Mouse (Mus musculus): ENCODE results near the gene Tex14. TPM values are rescaled to one million over a fixed set of nuclear protein-coding genes. Genes with fewer than 3 reads are reported as not detected.
"Not testable (repeated sequence)": the region's sequence is repeated elsewhere in the genome, so short reads cannot be mapped to it uniquely, and the experiment has no call there.

Gene Tex14
- polyA plus RNA-seq, 1 experiment from 2014 or later: 0.45 TPM

DNA sequence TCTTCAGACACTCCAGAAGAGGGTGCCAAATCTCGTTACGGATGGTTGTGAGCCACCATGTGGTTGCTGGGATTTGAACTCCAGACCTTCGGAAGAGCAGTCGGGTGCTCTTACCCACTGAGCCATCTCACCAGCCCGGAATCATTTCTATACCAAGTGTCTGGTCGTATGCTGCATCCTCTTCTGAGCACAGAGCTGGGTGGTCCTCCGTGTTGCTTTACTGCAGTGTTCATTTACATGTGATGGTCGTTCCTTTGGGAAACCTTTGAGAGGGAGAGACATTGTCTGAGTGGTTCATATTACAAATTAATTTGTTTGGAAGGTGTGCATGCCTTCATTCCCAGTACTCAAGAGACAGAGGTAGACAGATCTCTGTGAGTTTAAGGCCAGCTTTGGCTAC, 47.9 kb downstream of the Tex14 start:
- H3K27ac ChIP-seq (ENCODE audit: poor library complexity, severe bottlenecking); ATAC-seq (ENCODE audit: insufficient number of reproducible peaks, low FRiP score); H3K27me3 ChIP-seq (replicated peaks); H3K9me3 ChIP-seq (replicated peaks); H3K9ac ChIP-seq; H3K4me3 ChIP-seq; H3K36me3 ChIP-seq: not testable (repeated sequence)
- Histone ChIP-seq H3K4me1 (replicated peaks) (peaks cover 11% of the 10 kb centered on the region), H3K4me2 (0 out of 2 replicates have a peak overlapping the region, but pooled peaks have one; percentile 41)
- 76% methylated on average over 8 of the region's 8 CpGs for WGBS

DNA sequence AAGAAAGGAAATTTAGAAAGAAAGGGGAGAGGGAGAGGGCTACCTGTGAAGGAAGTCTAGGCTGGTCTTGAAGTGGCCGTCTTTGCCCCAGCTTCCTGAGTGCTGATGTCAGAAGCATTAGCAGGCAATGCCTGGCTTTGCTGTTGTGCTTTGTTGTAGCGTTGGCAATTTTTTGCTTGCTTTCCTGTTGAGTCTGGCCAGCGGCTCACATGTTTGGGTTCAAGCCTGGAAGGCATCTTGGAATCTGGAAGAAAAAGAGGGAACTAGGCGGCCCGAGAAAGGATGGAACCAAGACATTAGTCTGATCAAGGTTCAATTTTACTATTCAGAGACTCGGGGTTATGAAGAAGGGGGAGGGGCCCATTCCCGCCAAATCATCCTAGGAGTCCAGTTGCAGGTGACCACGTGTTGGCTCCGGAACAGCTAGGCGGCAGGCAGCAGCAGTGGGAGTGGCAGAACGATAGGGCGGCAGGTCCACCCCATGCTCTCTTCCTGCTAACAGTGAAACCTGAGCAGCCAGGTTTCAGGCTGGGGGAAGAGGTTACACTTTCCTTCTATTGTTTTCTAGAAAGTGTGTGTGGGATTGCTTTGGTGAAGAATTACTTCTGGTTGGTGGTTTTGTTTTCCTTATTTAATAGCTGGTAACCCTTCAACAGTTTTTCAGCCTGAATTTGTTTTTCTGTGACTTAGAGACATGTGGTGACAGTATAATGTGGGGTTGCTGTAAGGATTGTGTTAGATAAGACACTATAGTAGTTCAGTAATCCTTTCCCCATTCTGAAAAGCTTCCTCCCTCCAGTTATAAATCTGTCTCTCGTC, 48.6 kb downstream of the Tex14 start:
- H3K9me3 ChIP-seq (replicated peaks): no peaks in the 10 kb centered on the region
- H3K4me2 ChIP-seq: peak overlapping the region; percentile 41
- H3K27me3 ChIP-seq (replicated peaks): no peaks in the 10 kb centered on the region
- H3K36me3 ChIP-seq: no peaks in the 10 kb centered on the region
- WGBS: 18% methylated on average over 13 of the region's 13 CpGs
- peaks cover 8% of the 10 kb centered on the region for H3K4me1 ChIP-seq (replicated peaks)
- ATAC-seq (ENCODE audit: insufficient number of reproducible peaks, low FRiP score): no peak
- no peak overlapping the region for H3K9ac ChIP-seq
- H3K4me3 ChIP-seq: no peak overlapping the region
- H3K27ac ChIP-seq (ENCODE audit: poor library complexity, severe bottlenecking): no peak overlapping the region

DNA sequence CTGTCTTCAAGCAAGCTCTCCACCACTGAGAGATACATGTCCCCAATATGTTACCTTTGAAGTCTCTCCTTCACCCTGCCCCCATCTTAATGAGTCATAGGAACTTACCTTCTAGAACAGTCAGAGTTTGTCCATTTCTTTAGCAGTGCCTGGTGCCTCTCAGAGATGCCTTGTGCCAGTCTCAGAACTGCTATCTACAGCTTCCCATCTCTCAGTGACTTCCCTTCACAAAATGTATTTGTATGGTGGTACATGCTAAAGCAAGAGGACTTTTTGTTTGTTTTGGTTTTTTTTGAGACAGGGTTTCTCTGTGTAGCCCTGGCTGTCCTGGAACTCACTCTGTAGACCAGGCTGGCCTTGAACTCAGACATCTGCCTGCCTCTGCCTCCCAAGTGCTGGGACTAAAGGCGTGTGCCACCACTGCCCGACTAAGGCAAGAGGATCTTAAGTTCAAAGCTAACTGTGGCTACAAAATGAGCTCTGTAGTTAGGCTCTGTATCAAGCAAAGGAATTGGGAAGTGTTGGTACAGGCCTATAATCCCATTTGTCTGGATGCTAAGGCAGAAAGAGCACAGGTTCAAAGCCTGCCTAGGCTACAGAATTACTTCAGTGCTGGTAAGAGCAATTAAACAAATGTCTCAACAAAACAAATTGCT, 49.3 kb downstream of the Tex14 start:
- peaks cover 8% of the 10 kb centered on the region for H3K4me1 ChIP-seq (replicated peaks)
- H3K27me3 ChIP-seq (replicated peaks): no peaks in the 10 kb centered on the region
- 90% methylated on average over 2 of the region's 2 CpGs for WGBS
- H3K36me3 ChIP-seq: no peaks in the 10 kb centered on the region
- ATAC-seq (ENCODE audit: insufficient number of reproducible peaks, low FRiP score): no peak
- H3K4me2 ChIP-seq: no peak overlapping the region
- H3K27ac ChIP-seq (ENCODE audit: poor library complexity, severe bottlenecking): no peak overlapping the region
- H3K9me3 ChIP-seq (replicated peaks): no peaks in the 10 kb centered on the region
- H3K9ac ChIP-seq: no peak overlapping the region
- no peak overlapping the region for H3K4me3 ChIP-seq

DNA sequence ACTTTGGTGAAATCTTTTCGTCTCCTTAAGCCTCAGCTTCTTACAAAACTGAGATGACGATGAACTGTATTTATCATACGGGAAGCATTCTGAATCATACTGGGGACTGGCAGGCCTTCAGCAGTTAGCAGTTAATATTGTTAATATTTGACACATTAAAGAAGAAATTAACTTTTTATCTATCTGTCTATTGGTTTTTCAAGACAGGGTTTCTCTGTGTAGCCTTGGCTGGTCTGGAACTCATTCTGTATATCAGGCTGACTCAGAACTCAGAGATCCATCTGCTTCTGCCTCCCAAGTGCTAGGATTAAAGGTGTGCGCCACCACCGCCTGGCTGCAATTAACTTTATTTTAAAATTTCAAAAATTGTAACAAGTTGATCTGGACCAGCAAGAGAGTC, 50.7 kb downstream of the Tex14 start:
- no peaks in the 10 kb centered on the region for H3K36me3 ChIP-seq
- 89% methylated on average over 5 of the region's 5 CpGs for WGBS

DNA sequence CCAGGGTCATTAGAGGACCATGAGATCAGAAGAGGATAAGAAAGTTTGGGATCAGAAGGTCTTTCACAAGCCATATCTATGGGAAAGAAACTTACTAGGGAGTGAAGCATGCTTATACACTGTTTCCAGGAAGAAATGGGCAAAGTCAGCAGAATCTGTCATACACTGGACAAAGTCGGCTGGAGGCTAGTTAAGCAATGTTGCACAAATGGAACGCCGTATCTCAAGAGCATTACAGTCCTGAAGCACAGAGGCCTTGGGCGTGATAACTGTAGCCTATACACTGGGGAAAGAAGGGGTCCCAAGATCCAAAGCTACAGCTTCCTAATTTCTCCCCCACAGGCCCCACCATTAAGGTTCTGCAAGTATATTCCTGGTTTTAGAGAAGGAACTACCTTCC, 51.1 kb downstream of the Tex14 start:
- H3K9me3 ChIP-seq (replicated peaks): no peaks in the 10 kb centered on the region
- 82% methylated on average over 4 of the region's 4 CpGs for WGBS
- H3K4me2 ChIP-seq: no peak overlapping the region
- no peak overlapping the region for H3K4me3 ChIP-seq
- H3K4me1 ChIP-seq (replicated peaks): peaks cover 8% of the 10 kb centered on the region
- H3K36me3 ChIP-seq: no peaks in the 10 kb centered on the region
- H3K9ac ChIP-seq: no peak overlapping the region
- no peak overlapping the region for H3K27ac ChIP-seq (ENCODE audit: poor library complexity, severe bottlenecking)
- H3K27me3 ChIP-seq (replicated peaks): no peaks in the 10 kb centered on the region
- no peak for ATAC-seq (ENCODE audit: insufficient number of reproducible peaks, low FRiP score)

More for the DNA sequence above, 50.7 kb downstream of the Tex14 start:
- no peaks in the 10 kb centered on the region for H3K9me3 ChIP-seq (replicated peaks)
- H3K4me3 ChIP-seq: no peak overlapping the region
- H3K27me3 ChIP-seq (replicated peaks): no peaks in the 10 kb centered on the region
- H3K4me2 ChIP-seq: no peak overlapping the region
- H3K9ac ChIP-seq: no peak overlapping the region
- ATAC-seq (ENCODE audit: insufficient number of reproducible peaks, low FRiP score): no peak
- H3K4me1 ChIP-seq (replicated peaks): peaks cover 8% of the 10 kb centered on the region
- no peak overlapping the region for H3K27ac ChIP-seq (ENCODE audit: poor library complexity, severe bottlenecking)

DNA sequence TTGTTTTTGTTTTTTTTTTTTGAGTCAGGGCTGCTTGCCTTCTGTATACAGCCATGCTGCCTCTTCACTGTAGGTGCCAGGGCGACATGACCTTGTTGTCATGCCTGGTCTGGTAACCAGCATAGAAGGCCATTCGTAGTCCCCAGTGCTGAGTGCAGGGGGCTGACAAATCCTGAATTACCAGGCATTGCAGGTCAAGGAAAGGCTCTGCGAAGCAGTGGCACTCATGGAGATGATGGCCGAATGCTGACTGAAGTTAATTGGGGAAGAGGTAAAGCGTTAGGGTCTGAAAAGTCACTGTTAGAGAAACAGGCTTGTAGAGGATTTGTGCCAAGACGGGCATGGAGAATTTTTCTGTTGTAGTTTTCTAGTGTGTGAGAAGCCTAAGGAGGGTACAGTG, 55.7 kb downstream of the Tex14 start:
- no peak for ATAC-seq (ENCODE audit: insufficient number of reproducible peaks, low FRiP score)

DNA sequence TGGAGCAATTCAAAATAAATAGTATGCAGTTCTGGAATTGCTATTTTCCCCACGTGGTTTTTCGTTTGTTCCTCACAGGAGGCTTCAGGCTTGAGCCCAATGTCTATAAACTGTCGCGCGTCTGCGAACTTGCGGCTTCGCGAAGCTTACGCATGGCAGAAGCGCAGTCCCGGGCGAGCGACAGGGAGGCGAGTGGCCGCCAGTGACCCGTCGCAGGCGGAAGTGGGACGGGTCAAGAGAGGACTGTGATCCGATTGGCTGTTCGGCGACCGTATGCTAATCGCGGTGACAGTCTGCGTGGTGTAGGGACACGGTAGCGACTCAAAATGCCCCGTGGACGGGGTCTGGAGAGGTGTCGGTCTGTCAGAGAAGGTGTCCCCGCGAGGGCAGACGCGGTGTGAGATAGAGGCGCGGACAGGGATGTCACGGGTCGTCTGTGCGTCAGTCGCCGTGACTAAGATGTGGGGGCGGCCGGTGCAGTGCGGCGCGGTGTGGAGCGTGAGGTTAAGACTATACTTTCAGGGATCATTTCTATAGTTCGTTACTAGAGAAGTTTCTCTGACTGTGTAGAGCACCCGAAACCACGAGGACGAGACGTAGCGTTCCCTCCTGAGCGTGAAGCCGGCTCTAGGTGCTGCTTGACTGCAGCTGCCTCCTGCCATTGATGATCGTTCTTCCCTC, 57.1 kb downstream of the Tex14 start:
- under 1% methylated on average over 28 of the region's 58 CpGs for WGBS
- peak overlapping the region; percentile 47; the same call in 1 of the 2 replicates for H3K9ac ChIP-seq

More for the DNA sequence above, 55.7 kb downstream of the Tex14 start:
- Histone ChIP-seq H3K27ac (ENCODE audit: poor library complexity, severe bottlenecking) (no peak overlapping the region), H3K9me3 (replicated peaks) (no peaks in the 10 kb centered on the region), H3K4me1 (replicated peaks) (no peaks in the 10 kb centered on the region), H3K27me3 (replicated peaks) (no peaks in the 10 kb centered on the region), H3K36me3 (no peaks in the 10 kb centered on the region), H3K4me2 (no peak overlapping the region), H3K9ac (no peak overlapping the region), H3K4me3 (no peak overlapping the region)
- WGBS: 84% methylated on average over 6 of the region's 6 CpGs

DNA sequence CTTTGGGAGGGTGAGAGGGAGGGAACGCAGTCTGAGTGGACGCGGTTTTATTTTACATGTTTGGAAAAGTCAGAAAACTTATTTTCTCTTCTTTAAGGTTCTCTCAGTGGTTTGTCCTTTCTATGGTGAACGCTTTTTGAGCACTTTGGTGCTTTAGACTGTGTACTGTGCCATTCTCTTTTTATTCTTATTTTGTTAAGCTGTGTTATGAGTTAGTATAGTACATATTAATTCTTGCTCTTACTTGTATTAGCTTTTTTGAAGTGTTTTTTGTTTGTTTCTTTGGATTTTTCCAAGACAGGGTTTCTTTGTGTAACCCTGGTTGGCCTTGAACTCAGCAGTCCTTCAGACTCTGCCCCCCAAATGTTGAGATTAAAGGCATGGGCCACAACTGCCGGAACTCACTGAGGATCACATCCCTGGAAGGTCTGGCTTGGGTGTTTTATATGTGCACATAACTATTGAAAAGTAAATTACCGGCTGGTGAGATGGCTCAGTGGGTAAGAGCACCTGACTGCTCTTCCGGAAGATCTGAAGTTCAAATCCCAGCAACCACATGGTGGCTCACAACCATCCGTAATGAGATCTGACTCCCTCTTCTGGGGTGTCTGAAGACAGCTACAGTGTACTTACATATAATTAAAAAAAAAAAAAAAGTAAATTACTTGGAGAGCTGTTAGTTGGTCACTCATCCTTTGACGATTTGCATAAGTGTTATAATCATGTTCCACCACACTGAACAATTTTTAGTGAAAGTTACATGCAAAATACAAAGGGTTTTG, 57.8 kb downstream of the Tex14 start:
- H3K4me1 ChIP-seq (replicated peaks): peaks cover 3% of the 10 kb centered on the region
- H3K9me3 ChIP-seq (replicated peaks): no peaks in the 10 kb centered on the region
- no peak overlapping the region for H3K9ac ChIP-seq
- no peaks in the 10 kb centered on the region for H3K36me3 ChIP-seq
- peak overlapping the region; percentile 73 for H3K27ac ChIP-seq (ENCODE audit: poor library complexity, severe bottlenecking)
- no peak overlapping the region for H3K4me2 ChIP-seq
- 6% methylated on average over 9 of the region's 9 CpGs for WGBS
- H3K27me3 ChIP-seq (replicated peaks): no peaks in the 10 kb centered on the region
- ATAC-seq (ENCODE audit: insufficient number of reproducible peaks, low FRiP score): no peak
- no peak overlapping the region for H3K4me3 ChIP-seq

More for the DNA sequence above, 57.1 kb downstream of the Tex14 start:
- Histone ChIP-seq H3K4me3 (peak overlapping the region; percentile 37), H3K4me2 (peak overlapping the region; percentile 64)
- not testable (repeated sequence) for H3K4me1 ChIP-seq (replicated peaks); H3K27ac ChIP-seq (ENCODE audit: poor library complexity, severe bottlenecking); H3K27me3 ChIP-seq (replicated peaks); H3K9me3 ChIP-seq (replicated peaks); H3K36me3 ChIP-seq
- ATAC-seq (ENCODE audit: insufficient number of reproducible peaks, low FRiP score): peak; percentile 99

DNA sequence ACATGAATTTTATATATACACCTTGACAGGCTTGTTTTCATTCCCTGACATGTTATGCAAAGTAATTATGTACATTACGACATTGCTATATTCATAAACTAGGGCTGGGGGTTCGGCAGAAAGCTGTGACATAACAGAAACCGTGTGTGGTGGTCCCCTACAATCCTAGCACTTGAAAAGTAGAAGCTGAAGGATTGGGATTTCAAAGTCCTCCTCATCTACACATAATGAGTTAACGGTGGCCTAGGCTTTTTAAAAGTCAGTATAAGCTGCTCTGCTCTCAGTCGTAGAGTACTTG, 58.3 kb downstream of the Tex14 start:
- Histone ChIP-seq H3K27me3 (replicated peaks) (no peaks in the 10 kb centered on the region), H3K27ac (ENCODE audit: poor library complexity, severe bottlenecking) (no peak overlapping the region), H3K4me1 (replicated peaks) (peaks cover 9% of the 10 kb centered on the region), H3K9me3 (replicated peaks) (no peaks in the 10 kb centered on the region), H3K9ac (no peak overlapping the region), H3K36me3 (no peaks in the 10 kb centered on the region), H3K4me2 (no peak overlapping the region), H3K4me3 (no peak overlapping the region)
- no peak for ATAC-seq (ENCODE audit: insufficient number of reproducible peaks, low FRiP score)
- 55% methylated on average over 5 of the region's 5 CpGs for WGBS

DNA sequence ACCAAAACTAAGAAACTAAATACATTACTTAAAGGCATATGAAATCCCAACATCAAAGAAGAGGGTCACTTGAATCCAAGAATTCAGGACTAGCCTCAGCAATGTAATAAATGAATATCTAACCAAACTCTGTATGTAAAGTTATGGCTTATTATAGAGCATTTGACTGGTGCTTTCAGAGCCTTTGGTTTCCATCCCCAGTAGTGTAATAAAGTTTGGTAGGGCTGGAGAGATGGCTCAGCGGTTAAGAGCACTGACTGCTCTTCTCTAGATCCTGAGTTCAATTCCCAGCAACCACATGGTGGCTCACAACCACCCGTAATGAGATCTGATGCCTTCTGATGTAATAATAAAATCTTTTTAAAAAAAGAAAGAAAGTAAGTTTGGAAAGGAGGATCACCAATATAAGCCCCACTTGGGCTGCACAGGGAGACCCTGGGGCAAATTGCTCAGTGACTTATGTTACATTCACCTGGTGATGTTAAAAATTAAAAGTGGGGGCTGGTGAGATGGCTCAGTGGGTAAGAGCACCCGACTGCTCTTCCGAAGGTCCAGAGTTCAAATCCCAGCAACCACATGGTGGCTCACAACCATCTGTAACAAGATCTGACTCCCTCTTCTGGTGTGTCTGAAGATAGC, 59.0 kb downstream of the Tex14 start:
- H3K4me2 ChIP-seq; H3K27me3 ChIP-seq (replicated peaks); H3K4me3 ChIP-seq; ATAC-seq (ENCODE audit: insufficient number of reproducible peaks, low FRiP score); H3K9ac ChIP-seq; H3K27ac ChIP-seq (ENCODE audit: poor library complexity, severe bottlenecking); H3K36me3 ChIP-seq; H3K9me3 ChIP-seq (replicated peaks): not testable (repeated sequence)
- WGBS: 81% methylated on average over 4 of the region's 4 CpGs
- H3K4me1 ChIP-seq (replicated peaks): peaks cover 15% of the 10 kb centered on the region

Measured in heart, embryonic 12.5 days (tissue).